Mouse (Mus musculus) right cerebral cortex, postnatal 4 days (tissue): ENCODE data around the gene Folr2.

Experiments used
- DNase-seq: peaks from one replicate; pipeline ENCODE4 v3.0.0-alpha.2; 2022

The Folr2 gene

GRCm38 (mm10) chr7:101823758-101824630 is 33.0 kb downstream of the Folr2 start:
- no peak for DNase-seq

GRCm38 (mm10) chr7:101822836-101823757 is 33.9 kb downstream of the Folr2 start:
- DNase-seq = peak; percentile 24

- DNase-seq = peak; percentile 26
Measured at GRCm38 (mm10) chr7:101821571-101822501, 35.2 kb downstream of the Folr2 start.

- DNase-seq = peak; percentile 41
Measured at GRCm38 (mm10) chr7:101820295-101821030, 36.5 kb downstream of the Folr2 start.

GRCm38 (mm10) chr7:101817861-101818401 is 39.1 kb downstream of the Folr2 start, which contains the start of gene Phox2a:
Gene Phox2a, plus strand, starts transcription at chr7:101818313.
- DNase-seq = no peak
